Mouse (Mus musculus) thymus, postnatal 25 days (tissue): ENCODE results near the gene Olfr845.

Experiments used
- DNase-seq: peaks from one replicate; pipeline ENCODE4 v3.0.0; 2022

Gene Olfr845

DNA sequence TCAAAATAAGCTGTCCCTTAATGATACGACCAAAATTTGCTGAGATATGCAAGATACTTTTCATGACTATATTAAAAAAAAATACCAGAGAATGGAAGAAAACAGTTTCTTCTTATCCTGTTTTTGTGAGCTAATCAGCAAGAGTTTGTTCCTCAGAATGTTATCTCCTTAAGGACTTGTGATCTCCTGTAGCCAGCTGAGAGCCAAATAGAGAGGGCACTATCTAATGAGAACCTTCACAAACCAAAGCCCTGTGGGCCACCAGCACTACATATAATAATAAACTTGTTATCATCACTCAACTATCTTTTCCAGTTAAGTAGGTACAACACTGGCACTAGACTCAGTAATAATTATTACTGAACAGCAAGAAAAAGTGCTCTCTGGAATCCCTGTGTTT, at the start of gene Olfr845:
Gene Olfr845 (plus strand): TSS at position 301 of the 400 bp plus-strand sequence.
- DNase-seq, result no peak

DNA sequence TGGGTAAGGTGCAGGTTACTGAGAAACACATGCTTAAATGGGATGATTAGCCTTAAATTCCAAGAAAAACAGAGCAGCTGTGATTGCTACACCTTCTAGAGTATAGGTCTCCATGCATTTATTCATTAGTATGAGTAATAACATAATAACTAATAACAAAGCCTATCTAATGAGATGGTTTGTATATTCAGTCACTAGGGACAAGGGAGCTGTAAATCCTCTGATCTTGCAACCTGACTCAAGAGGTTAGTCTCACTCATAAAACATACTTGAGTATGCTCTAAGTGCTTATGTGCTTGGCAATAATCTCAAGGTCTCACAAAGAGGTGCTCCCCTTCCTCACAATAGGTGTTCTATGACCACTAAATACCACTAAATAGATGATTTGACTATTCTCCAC, 20.2 kb upstream of the Olfr845 start, which contains the start of gene Olfr844:
Gene Olfr844 (plus strand): TSS at position 301 of the 400 bp plus-strand sequence.
- DNase-seq, result no peak

DNA sequence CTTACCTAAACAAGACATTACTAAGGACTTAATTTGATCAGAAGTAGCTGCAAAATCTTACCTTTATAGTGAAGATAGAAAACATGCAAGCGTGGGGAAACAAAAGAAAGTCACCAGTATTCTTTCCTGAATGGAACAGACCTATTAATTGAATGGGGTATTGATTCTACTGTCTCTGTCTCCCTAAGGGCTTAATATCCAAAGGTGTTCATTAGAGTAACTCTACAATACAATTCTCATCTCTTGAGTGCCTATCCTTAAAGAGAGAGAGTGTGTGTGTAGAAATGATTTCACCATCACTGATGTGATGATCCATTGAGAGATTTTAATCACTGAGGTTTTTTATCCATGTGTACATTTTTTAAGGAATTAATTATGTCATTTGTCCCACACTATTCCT, 27.6 kb downstream of the Olfr845 start, which contains the start of gene Olfr846:
Gene Olfr846 (minus strand): TSS at position 101 of the 400 bp plus-strand sequence.
- no peak for DNase-seq

DNA sequence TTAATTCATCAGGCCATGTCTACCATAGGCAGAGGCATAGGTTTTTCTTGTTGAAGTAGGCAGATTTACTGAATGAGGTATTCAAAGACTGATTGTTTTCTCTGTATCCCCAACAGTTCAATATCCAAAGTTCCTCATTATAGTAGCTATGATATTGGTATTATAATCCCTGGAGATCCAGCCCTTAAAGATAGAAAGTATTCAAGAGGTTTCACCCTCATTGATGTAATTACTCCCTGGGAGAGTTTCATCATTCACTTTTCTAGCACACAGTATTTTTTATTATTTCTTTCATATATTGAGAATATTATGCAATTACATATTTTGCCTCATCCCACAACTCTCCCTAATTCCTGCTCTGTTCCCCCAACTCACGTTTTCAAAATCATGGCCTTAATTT, 42.3 kb downstream of the Olfr845 start, which contains the start of gene Olfr847:
Gene Olfr847 (minus strand): TSS at position 101 of the 400 bp plus-strand sequence.
- no peak for DNase-seq
